In genomic region chr4:151860441-151861331, GRCm38 (mm10) we compare ENCODE assay signal across 8 mouse cellular contexts. TPM values are rescaled to one million over a fixed set of nuclear protein-coding genes. Genes with fewer than 3 reads are reported as not detected.
A peak's percentile ranks its signal among the peaks of the same experiment; 100 is the strongest.
DNase-seq lines count a peak whose midpoint lies in the region; ATAC-seq and TF ChIP-seq lines count a peak whose summit lies in the region.

No protein-coding gene starts in this region.

- peak overlapping the region; percentile 88 for H3K4me3 ChIP-seq in forebrain, postnatal 0 days (ENCODE audit: low read depth, low read length)
- peak overlapping the region; percentile 77 for H3K4me3 ChIP-seq in hindbrain, embryonic 14.5 days (replicated peaks; ENCODE audit: low read length)
- H3K4me3 ChIP-seq in limb, embryonic 14.5 days (replicated peaks; ENCODE audit: low read length): peak overlapping the region; percentile 72
- H3K4me3 ChIP-seq in midbrain, postnatal 0 days (ENCODE audit: low read depth, low read length): peak overlapping the region; percentile 77

- peak; percentile 23 for DNase-seq in layer of hippocampus, adult 11-12 months (ENCODE audit: low spot score)
- no peak for DNase-seq in layer of hippocampus, postnatal 25 days (ENCODE audit: extremely low spot score in 1 of 2, low spot score in 1 of 2)
- DNase-seq in c-Kit-positive CD71-positive TER-119-positive erythroid progenitor cells, embryonic 14.5 days (ENCODE audit: low spot score): peak; percentile 27
- DNase-seq in forebrain, postnatal 0 days: peak; percentile 34
- peak; percentile 32 for DNase-seq in hindbrain, embryonic 14.5 days (ENCODE audit: low spot score)
- no peak for DNase-seq in limb, embryonic 14.5 days (ENCODE audit: low spot score)
- DNase-seq in midbrain, postnatal 0 days (ENCODE audit: low spot score): peak; percentile 18
- DNase-seq in testis, postnatal 10 days (ENCODE audit: low spot score): peak; percentile 66

- H3K36me3 ChIP-seq in forebrain, postnatal 0 days (ENCODE audit: insufficient read depth): no peaks in the 10 kb centered on the region
- H3K36me3 ChIP-seq in hindbrain, embryonic 14.5 days (replicated peaks; ENCODE audit: control insufficient read depth, insufficient read depth): no peaks in the 10 kb centered on the region
- H3K36me3 ChIP-seq in limb, embryonic 14.5 days (ENCODE audit: control insufficient read depth, insufficient read depth, low read length): no peaks in the 10 kb centered on the region; the same call in 1 of the 2 replicates
- H3K36me3 ChIP-seq in midbrain, postnatal 0 days (ENCODE audit: insufficient read depth, low read length): no peaks in the 10 kb centered on the region

- peak overlapping the region; percentile 97 for H3K4me2 ChIP-seq in forebrain, postnatal 0 days (ENCODE audit: low read depth)
- H3K4me2 ChIP-seq in hindbrain, embryonic 14.5 days (replicated peaks): peak overlapping the region; percentile 92
- H3K4me2 ChIP-seq in limb, embryonic 14.5 days (replicated peaks; ENCODE audit: low read depth, low read length, severe bottlenecking): peak overlapping the region; percentile 89
- peak overlapping the region; percentile 93 for H3K4me2 ChIP-seq in midbrain, postnatal 0 days (ENCODE audit: low read depth, low read length, poor library complexity, severe bottlenecking)

- no peaks in the 10 kb centered on the region for H3K27me3 ChIP-seq in forebrain, postnatal 0 days (ENCODE audit: insufficient read depth, low read length)
- H3K27me3 ChIP-seq in hindbrain, embryonic 14.5 days (ENCODE audit: control insufficient read depth, insufficient read depth, low read length): no peaks in the 10 kb centered on the region
- H3K27me3 ChIP-seq in limb, embryonic 14.5 days (ENCODE audit: control insufficient read depth, insufficient read depth, low read length): no peaks in the 10 kb centered on the region
- H3K27me3 ChIP-seq in midbrain, postnatal 0 days (ENCODE audit: insufficient read depth, low read length): no peaks in the 10 kb centered on the region

- ATAC-seq in forebrain, postnatal 0 days: no peak
- ATAC-seq in hindbrain, embryonic 14.5 days (ENCODE audit: low FRiP score): no peak
- no peak for ATAC-seq in limb, embryonic 14.5 days (ENCODE audit: low FRiP score, low read depth)
- no peak for ATAC-seq in midbrain, postnatal 0 days (ENCODE audit: low FRiP score)

- H3K27ac ChIP-seq in forebrain, postnatal 0 days (ENCODE audit: low read depth, low read length): peak overlapping the region; percentile 89; the same call in 1 of the 2 replicates
- H3K27ac ChIP-seq in hindbrain, embryonic 14.5 days: peak overlapping the region; percentile 83
- peak overlapping the region; percentile 67; the same call in 1 of the 2 replicates for H3K27ac ChIP-seq in limb, embryonic 14.5 days (replicated peaks; ENCODE audit: low read depth, low read length)
- H3K27ac ChIP-seq in midbrain, postnatal 0 days (ENCODE audit: low read depth, low read length): peak overlapping the region; percentile 80

- TF ChIP-seq CTCF in forebrain, postnatal 0 days (IDR thresholded peaks at IDR 0.05; ENCODE audit: low read depth): peak; percentile 7; the same call in 1 of the 2 replicates
- TF ChIP-seq CTCF in midbrain, postnatal 0 days (IDR thresholded peaks at IDR 0.05): peak; percentile 35; the same call in 1 of the 2 replicates

- no peaks in the 10 kb centered on the region for H3K9me3 ChIP-seq in forebrain, postnatal 0 days (ENCODE audit: low read length)
- H3K9me3 ChIP-seq in hindbrain, embryonic 14.5 days (ENCODE audit: control insufficient read depth, low read length): no peaks in the 10 kb centered on the region
- no peaks in the 10 kb centered on the region for H3K9me3 ChIP-seq in limb, embryonic 14.5 days (ENCODE audit: control insufficient read depth, low read length)
- H3K9me3 ChIP-seq in midbrain, postnatal 0 days (ENCODE audit: low read length): no peaks in the 10 kb centered on the region

- no peaks in the 10 kb centered on the region for H3K4me1 ChIP-seq in forebrain, postnatal 0 days (ENCODE audit: insufficient read depth)
- H3K4me1 ChIP-seq in hindbrain, embryonic 14.5 days (replicated peaks; ENCODE audit: control insufficient read depth, insufficient read depth, low read length): peaks cover 20% of the 10 kb centered on the region
- peaks cover 12% of the 10 kb centered on the region for H3K4me1 ChIP-seq in limb, embryonic 14.5 days (ENCODE audit: control insufficient read depth, insufficient read depth, low read length)
- no peaks in the 10 kb centered on the region for H3K4me1 ChIP-seq in midbrain, postnatal 0 days (ENCODE audit: insufficient read depth, low read length)

- peak overlapping the region; percentile 70 for H3K9ac ChIP-seq in forebrain, postnatal 0 days
- peak overlapping the region; percentile 83 for H3K9ac ChIP-seq in hindbrain, embryonic 14.5 days
- peak overlapping the region; percentile 74 for H3K9ac ChIP-seq in limb, embryonic 14.5 days (ENCODE audit: low read depth, low read length, severe bottlenecking)
- peak overlapping the region; percentile 85 for H3K9ac ChIP-seq in midbrain, postnatal 0 days (replicated peaks; ENCODE audit: low read length, poor library complexity, severe bottlenecking)

- no peak for TF ChIP-seq POLR2A in limb, embryonic 14.5 days (IDR thresholded peaks at IDR 0.05; ENCODE audit: borderline replicate concordance, extremely low read depth, insufficient read depth, insufficient read length)

- 7% methylated on average over 58 of the region's 63 CpGs for WGBS in forebrain, postnatal 0 days
- WGBS in hindbrain, embryonic 14.5 days: 3% methylated on average over 15 of the region's 63 CpGs
- 5% methylated on average over 16 of the region's 63 CpGs for WGBS in limb, embryonic 14.5 days
- WGBS in midbrain, postnatal 0 days: 3% methylated on average over 34 of the region's 63 CpGs

RNA-seq across cellular contexts. Expression of gene Camta1, which starts 1.0 kb away (rescaled TPM):
- 100 to 1,000 TPM; 244 to 251 TPM for total RNA-seq in layer of hippocampus, postnatal 25 days (2021)
- 87.4 and 89.6 TPM in 2 replicates for total RNA-seq in forebrain, postnatal 0 days (2014; rRNA removed)
- 109 and 131 TPM in 2 replicates for polyA plus RNA-seq in forebrain, postnatal 0 days (2015; fragmentation: Nextera tagmentation; extraction: Ambion mirVana)
- 170 and 171 TPM in 2 replicates for polyA plus RNA-seq in hindbrain, embryonic 14.5 days (2014; fragmentation: Nextera tagmentation; extraction: Ambion mirVana)
- 28.6 and 29.2 TPM in 2 replicates for polyA plus RNA-seq in limb, embryonic 14.5 days (2012; rRNA removed)
- 78.8 and 91.1 TPM in 2 replicates for polyA plus RNA-seq in limb, embryonic 14.5 days (2014; fragmentation: Nextera tagmentation; extraction: Ambion mirVana)
- total RNA-seq in midbrain, postnatal 0 days (2014; rRNA removed): 153 and 177 TPM in 2 replicates
- polyA plus RNA-seq in midbrain, postnatal 0 days (2015; fragmentation: Nextera tagmentation; extraction: Ambion mirVana): 130 and 140 TPM in 2 replicates

Comparison
In these comparisons a context has a peak if more than half of its experiments do, and no peak if none do; other contexts are left out.
1. DNase-seq: peak in layer of hippocampus, adult 11-12 months (single experiment), c-Kit-positive CD71-positive TER-119-positive erythroid progenitor cells, embryonic 14.5 days (single experiment), forebrain, postnatal 0 days (single experiment), hindbrain, embryonic 14.5 days (single experiment), midbrain, postnatal 0 days (single experiment) and testis, postnatal 10 days (single experiment); none in layer of hippocampus, postnatal 25 days (0 of 2) and limb, embryonic 14.5 days (single experiment).
2. Peak in every context shown above with its lines, with median percentiles within 50 percentile points of each other: H3K27ac ChIP-seq, H3K4me2 ChIP-seq, H3K4me3 ChIP-seq and H3K9ac ChIP-seq.